In the genomic region with DNA sequence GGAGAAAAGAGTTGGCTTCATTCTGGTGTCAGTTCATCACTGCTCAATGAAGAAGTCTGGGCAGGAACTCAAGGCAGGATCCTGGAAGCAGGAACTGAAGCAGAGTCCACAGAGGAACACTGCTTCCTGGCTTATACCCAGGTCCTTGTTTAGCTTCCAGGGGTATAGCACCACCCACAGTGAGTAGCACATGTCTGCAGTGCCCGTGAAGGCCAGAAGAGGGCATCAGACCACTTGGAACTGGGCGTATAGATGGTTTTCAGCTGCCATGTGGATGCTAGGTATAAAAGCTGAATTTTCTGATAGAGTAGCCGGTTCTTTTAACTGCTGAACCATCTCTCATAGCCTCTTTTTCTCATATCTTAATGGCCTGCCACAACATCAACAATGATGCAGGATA, we compare ENCODE assay signal across 9 mouse cellular contexts.
DNase-seq lines count a peak whose midpoint lies in the region; ATAC-seq and TF ChIP-seq lines count a peak whose summit lies in the region.
"Had no signal": no experiment of that assay in that cellular context is flagged by ENCODE, and none has a peak within 500 bp of the region (broad histone marks: within the 10 kb centered on the region; RNA-seq: fewer than 3 reads in every experiment).

No protein-coding gene starts in this region.

- peak; percentile 72 for TF ChIP-seq CTCF in stomach, postnatal 0 days (IDR thresholded peaks at IDR 0.05; ENCODE audit: low read depth)

- no peak for TF ChIP-seq EP300 in stomach, postnatal 0 days (optimal IDR thresholded peaks at IDR 0.05)

- H3K9ac ChIP-seq in stomach, postnatal 0 days (ENCODE audit: low read length): no peak overlapping the region
- H3K9ac ChIP-seq in hindbrain, embryonic 14.5 days: no peak overlapping the region
- H3K9ac ChIP-seq: hindbrain, embryonic 15.5 days had no signal

- no peaks in the 10 kb centered on the region for H3K4me1 ChIP-seq in stomach, postnatal 0 days (replicated peaks; ENCODE audit: control insufficient read depth, insufficient read depth)
- no peaks in the 10 kb centered on the region for H3K4me1 ChIP-seq in hindbrain, embryonic 14.5 days (replicated peaks; ENCODE audit: control insufficient read depth, insufficient read depth, low read length)
- H3K4me1 ChIP-seq: hindbrain, embryonic 15.5 days had no signal

- intact Hi-C loops in left cerebral cortex, postnatal 4 days (cut with DNase I): no loop called here
- intact Hi-C loops in heart, postnatal 10 days (cut with DNase I): no loop called here

- no peak overlapping the region for H3K4me3 ChIP-seq in stomach, postnatal 0 days (ENCODE audit: low read depth, low read length)
- no peak overlapping the region for H3K4me3 ChIP-seq in hindbrain, embryonic 14.5 days (replicated peaks; ENCODE audit: low read length)
- H3K4me3 ChIP-seq: hindbrain, embryonic 15.5 days had no signal

- 80% methylated on average over 3 of the region's 3 CpGs for WGBS in stomach, postnatal 0 days
- 62% methylated on average over 3 of the region's 3 CpGs for WGBS in hindbrain, embryonic 14.5 days

- H3K36me3 ChIP-seq in stomach, postnatal 0 days (ENCODE audit: control insufficient read depth, insufficient read depth, low read length): peaks cover 11% of the 10 kb centered on the region
- H3K36me3 ChIP-seq in hindbrain, embryonic 14.5 days (replicated peaks; ENCODE audit: control insufficient read depth, insufficient read depth): peaks cover 60% of the 10 kb centered on the region

- no peak overlapping the region for H3K27ac ChIP-seq in stomach, postnatal 0 days (replicated peaks)
- no peak overlapping the region for H3K27ac ChIP-seq in hindbrain, embryonic 14.5 days
- H3K27ac ChIP-seq: hindbrain, embryonic 15.5 days had no signal

- no peak overlapping the region for H3K4me2 ChIP-seq in stomach, postnatal 0 days (replicated peaks; ENCODE audit: low read depth)
- no peak overlapping the region for H3K4me2 ChIP-seq in hindbrain, embryonic 14.5 days (replicated peaks)
- H3K4me2 ChIP-seq: hindbrain, embryonic 15.5 days had no signal

- peak; percentile 48 for DNase-seq in left cerebral cortex, postnatal 4 days
- DNase-seq in left cerebral cortex, adult 8-10 months (ENCODE audit: low spot score in 2 of 2): no peak
- DNase-seq in NIH3T3 (ENCODE audit: low read depth): peak; percentile 68
- peak; percentile 64 for DNase-seq in c-Kit-positive CD71-positive TER-119-positive erythroid progenitor cells, embryonic 14.5 days (ENCODE audit: low spot score)
- peak; percentile 20 to 50 for DNase-seq in heart, postnatal 10 days
- DNase-seq in lung, postnatal 25 days (ENCODE audit: low spot score): peak; percentile 18
- peak; percentile 64 for DNase-seq in stomach, postnatal 0 days (ENCODE audit: low spot score)
- no peak for DNase-seq in hindbrain, embryonic 14.5 days (ENCODE audit: low spot score)

- H3K9me3 ChIP-seq in stomach, postnatal 0 days (ENCODE audit: control insufficient read depth, low read length): no peaks in the 10 kb centered on the region
- H3K9me3 ChIP-seq in hindbrain, embryonic 14.5 days (ENCODE audit: control insufficient read depth, low read length): no peaks in the 10 kb centered on the region
- H3K9me3 ChIP-seq: hindbrain, embryonic 15.5 days had no signal

- ATAC-seq in stomach, postnatal 0 days (ENCODE audit: low FRiP score, low TSS enrichment): peak; percentile 45; the same call in 1 of the 2 replicates
- no peak for ATAC-seq in hindbrain, embryonic 14.5 days (ENCODE audit: low FRiP score)

- no peaks in the 10 kb centered on the region for H3K27me3 ChIP-seq in stomach, postnatal 0 days (ENCODE audit: control insufficient read depth, insufficient read depth, low read length)
- no peaks in the 10 kb centered on the region for H3K27me3 ChIP-seq in hindbrain, embryonic 14.5 days (ENCODE audit: control insufficient read depth, insufficient read depth, low read length)
- H3K27me3 ChIP-seq: hindbrain, embryonic 15.5 days had no signal

Comparison
In these comparisons a context has a peak if more than half of its experiments do, and no peak if none do; other contexts are left out.
1. DNase-seq: peak in left cerebral cortex, postnatal 4 days (single experiment), NIH3T3 (single experiment), c-Kit-positive CD71-positive TER-119-positive erythroid progenitor cells, embryonic 14.5 days (single experiment), heart, postnatal 10 days (2 of 2), lung, postnatal 25 days (single experiment) and stomach, postnatal 0 days (single experiment); none in left cerebral cortex, adult 8-10 months (0 of 2) and hindbrain, embryonic 14.5 days (single experiment).